Mouse (Mus musculus): ENCODE measurements around the gene Lrmp. TPM values are rescaled to one million over a fixed set of nuclear protein-coding genes. Genes with fewer than 3 reads are reported as not detected.

The Lrmp gene
- polyA plus RNA-seq, 1 experiment = 0.82 TPM

DNA sequence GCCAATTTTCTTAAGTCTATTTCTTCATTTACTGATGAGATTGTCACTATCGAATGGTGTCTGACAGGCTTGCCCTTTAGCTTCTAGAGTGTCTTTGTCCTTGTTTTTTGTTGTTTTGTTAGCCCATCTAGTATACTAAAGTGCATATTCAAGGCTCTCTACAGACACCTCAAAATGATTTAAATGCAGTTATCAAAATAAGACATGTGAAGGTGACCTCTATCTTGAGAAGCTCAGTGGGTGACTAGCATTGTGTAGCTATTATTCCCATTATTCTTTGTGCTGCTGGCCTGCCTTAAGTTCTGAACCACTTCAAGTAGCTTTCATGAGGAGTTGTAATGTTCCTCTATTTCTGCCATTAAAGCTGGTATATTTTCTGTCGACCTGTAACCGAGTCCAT is 100.4 kb downstream of the Lrmp start:
- H3K4me3 ChIP-seq (replicated peaks; ENCODE audit: insufficient read depth, low read depth, low read length) = no peak overlapping the region
- TF ChIP-seq CTCF (IDR thresholded peaks at IDR 0.05; ENCODE audit: borderline replicate concordance, insufficient read depth, low read depth, low read length) (no peak), POLR2A (IDR thresholded peaks at IDR 0.05; ENCODE audit: borderline replicate concordance, insufficient read depth, low read length) (no peak)
- H3K4me1 ChIP-seq (ENCODE audit: control insufficient read depth, insufficient read depth, low read length) = no peaks in the 10 kb centered on the region
- H3K27ac ChIP-seq (ENCODE audit: insufficient read depth, low read length) = no peak overlapping the region
- WGBS = 94% methylated on average over 3 of the region's 3 CpGs
- H3K27me3 ChIP-seq (ENCODE audit: control insufficient read depth, insufficient read depth, low read length) = no peaks in the 10 kb centered on the region
- DNase-seq = no peak

DNA sequence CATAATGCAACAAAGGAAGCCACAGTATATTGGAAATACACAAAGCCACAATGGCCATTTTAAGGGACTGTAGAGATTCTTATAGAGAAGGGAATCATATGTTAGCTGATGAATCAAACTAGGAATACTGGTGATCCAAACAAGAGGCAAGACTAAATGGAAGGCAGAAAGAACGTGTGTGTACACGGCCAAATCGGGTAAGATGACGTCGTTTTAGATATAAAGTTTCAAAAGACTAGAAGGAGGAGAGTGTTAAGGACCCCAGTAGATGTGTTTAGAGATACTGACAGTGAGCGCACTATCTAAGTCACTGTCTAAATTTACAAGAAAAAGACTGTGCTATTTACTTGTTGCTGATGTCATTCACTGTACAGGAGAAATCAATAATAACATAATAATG is 108.8 kb downstream of the Lrmp start:
- no peak overlapping the region for H3K4me3 ChIP-seq (replicated peaks; ENCODE audit: insufficient read depth, low read depth, low read length)
- no peaks in the 10 kb centered on the region for H3K27me3 ChIP-seq (ENCODE audit: control insufficient read depth, insufficient read depth, low read length)
- H3K4me1 ChIP-seq (ENCODE audit: control insufficient read depth, insufficient read depth, low read length) = no peaks in the 10 kb centered on the region
- no peak for TF ChIP-seq POLR2A (IDR thresholded peaks at IDR 0.05; ENCODE audit: borderline replicate concordance, insufficient read depth, low read length)
- TF ChIP-seq CTCF (IDR thresholded peaks at IDR 0.05; ENCODE audit: borderline replicate concordance, insufficient read depth, low read depth, low read length) = no peak
- DNase-seq = no peak
- no peak overlapping the region for H3K27ac ChIP-seq (ENCODE audit: insufficient read depth, low read length)
- WGBS = 94% methylated on average over 6 of the region's 6 CpGs

Other genes with a start within 250 kb of the Lrmp start
- 42.5 and 53.7 TPM in 2 replicates for gene Bcat1, start 39.5 kb upstream of the Lrmp start, polyA plus RNA-seq (2012; rRNA removed)
- gene Casc1, start 95.4 kb downstream of the Lrmp start, polyA plus RNA-seq (2012; rRNA removed) = 1.3 and 1.4 TPM in 2 replicates
- 33.9 and 37.1 TPM in 2 replicates for gene Etfrf1, start 95.5 kb downstream of the Lrmp start, polyA plus RNA-seq (2012; rRNA removed)
- 38.6 and 40.8 TPM in 2 replicates for gene Kras, start 134.6 kb downstream of the Lrmp start, polyA plus RNA-seq (2012; rRNA removed)